Mouse (Mus musculus): ENCODE data around the gene Dcaf10.
"Not testable (repeated sequence)": the region's sequence is repeated elsewhere in the genome, so short reads cannot be mapped to it uniquely, and the experiment has no call there.

Dcaf10 gene

DNA sequence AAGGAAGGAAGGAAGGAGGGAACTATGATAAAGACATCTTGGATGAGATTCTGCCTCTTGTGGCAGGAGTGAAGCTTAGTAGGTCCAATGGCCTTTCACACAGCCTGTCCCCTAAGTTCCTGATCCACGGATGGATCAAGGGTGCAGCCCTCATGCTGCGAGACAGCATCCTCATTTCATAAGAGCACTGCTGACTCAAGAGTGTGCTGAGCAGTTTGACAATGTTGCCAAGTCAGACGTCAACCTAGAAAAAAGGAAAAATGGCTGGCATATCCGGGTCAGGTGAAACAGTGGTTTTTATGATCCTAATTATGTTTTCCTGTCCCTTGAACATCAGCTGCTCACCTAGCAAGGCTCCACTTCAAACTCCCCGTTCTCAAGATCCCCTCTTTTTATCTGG is 51.8 kb downstream of the Dcaf10 start:
- no peak for DNase-seq (ENCODE audit: low spot score in 2 of 2)

DNA sequence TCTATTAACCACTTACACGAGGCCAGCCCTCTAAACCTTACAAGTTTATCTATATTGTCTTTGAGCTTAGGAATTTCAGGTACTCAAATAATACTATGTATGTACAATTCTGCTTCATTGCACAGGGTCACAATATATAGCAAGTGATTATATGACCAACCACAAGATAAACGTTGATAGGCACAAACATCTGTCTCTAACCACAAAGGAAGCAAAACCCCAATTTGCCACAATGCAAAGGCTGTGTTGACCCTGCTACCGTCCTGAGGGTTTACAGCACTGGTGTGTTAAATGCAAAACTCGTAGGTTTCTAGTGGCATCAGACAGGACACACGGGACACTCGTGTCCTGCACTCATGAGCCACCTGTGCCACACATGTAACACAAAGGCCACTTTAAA is 54.3 kb downstream of the Dcaf10 start:
- DNase-seq (ENCODE audit: low spot score in 2 of 2): not testable (repeated sequence)

GRCm38 (mm10) chr4:45398315-45398714 is 56.4 kb downstream of the Dcaf10 start:
- not testable (repeated sequence) for DNase-seq (ENCODE audit: low spot score in 2 of 2)

DNA sequence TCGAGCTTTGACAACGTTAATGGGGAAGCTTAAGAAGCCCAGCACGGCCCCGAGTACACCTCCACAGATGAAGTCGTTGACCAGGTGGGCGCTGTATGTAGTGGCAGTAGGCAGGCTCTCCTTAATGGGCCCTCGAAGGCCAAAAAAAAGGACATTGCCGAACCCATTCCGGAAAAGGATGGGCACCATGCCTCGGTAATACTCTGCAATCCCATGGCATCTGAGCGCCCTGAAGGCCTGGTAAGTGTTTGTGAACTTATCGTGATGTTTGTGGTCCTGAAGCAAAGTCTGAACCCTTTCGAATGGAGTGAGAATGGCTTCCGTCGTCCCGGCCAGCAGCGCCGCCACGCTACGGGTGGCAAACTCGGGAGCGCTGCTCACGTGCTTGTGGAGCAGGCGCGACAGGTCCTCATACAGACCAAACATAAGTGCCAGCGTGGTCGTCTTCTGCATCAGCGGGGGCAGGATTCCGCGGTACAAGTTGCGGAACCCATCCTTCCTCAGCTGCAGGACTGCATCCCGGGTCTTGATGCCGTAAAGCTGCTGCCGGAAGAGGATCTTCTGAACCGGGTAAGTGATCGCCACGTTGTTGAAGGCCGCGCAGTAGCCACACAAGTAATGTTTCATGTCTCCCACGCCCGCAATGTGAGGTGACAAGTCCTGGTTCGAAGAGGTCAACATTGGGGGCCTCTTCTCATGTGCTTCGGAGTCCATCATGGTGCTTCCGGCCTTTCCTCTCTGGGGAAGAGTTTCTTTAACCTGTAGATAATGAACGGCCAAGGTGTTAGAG is 57.7 kb downstream of the Dcaf10 start:
- no peak for DNase-seq (ENCODE audit: low spot score in 2 of 2)

- no peak for DNase-seq (ENCODE audit: low spot score in 2 of 2)
Observed at GRCm38 (mm10) chr4:45402281-45402680, 60.4 kb downstream of the Dcaf10 start.

GRCm38 (mm10) chr4:45402878-45403498 is 61.1 kb downstream of the Dcaf10 start:
- no peak for DNase-seq (ENCODE audit: low spot score in 2 of 2)

DNA sequence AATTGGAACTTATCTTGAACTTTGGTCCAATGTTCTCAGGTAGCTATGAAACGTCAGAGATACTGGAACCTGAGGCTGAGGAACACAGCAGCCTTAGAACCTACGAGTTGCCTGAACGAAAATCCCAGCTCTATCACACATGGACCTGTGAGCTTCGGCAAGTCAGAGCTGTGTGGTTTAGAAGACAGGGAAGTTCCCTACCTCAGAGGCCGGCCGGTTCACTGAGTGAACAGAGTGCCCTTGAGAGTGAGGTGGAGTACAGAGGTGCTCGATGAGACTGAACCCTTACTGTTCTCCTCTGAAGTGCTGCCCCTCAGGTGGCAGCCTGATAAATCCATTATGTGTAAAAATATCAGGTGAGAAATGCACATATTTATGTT is 61.6 kb downstream of the Dcaf10 start:
- no peak for DNase-seq (ENCODE audit: low spot score in 2 of 2)

DNA sequence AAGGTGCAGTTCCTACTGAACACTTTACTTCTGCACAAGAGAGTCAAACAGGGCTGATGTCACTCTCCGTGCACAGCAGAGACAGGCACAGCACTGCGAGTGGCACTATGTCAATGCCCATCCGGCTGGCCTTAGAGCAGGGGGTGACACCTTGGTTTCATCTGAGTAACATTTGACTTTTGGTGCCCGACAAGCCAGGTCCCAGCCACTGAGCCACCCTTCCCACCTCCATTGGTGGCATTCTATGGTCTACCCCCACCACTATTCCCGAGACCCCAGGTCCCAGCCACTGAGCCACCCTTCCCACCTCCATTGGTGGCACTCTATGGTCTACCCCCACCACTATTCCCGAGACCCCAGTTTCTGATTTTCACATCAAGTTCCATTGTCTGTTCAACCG is 62.2 kb downstream of the Dcaf10 start:
- DNase-seq (ENCODE audit: low spot score in 2 of 2): no peak

GRCm38 (mm10) chr4:45405315-45405714 is 63.4 kb downstream of the Dcaf10 start:
- no peak for DNase-seq (ENCODE audit: low spot score in 2 of 2)

- no peak for DNase-seq (ENCODE audit: low spot score in 2 of 2)
Observed at GRCm38 (mm10) chr4:45406397-45406796, 64.5 kb downstream of the Dcaf10 start.

GRCm38 (mm10) chr4:45407001-45407702 is 65.3 kb downstream of the Dcaf10 start:
- no peak for DNase-seq (ENCODE audit: low spot score in 2 of 2)

DNA sequence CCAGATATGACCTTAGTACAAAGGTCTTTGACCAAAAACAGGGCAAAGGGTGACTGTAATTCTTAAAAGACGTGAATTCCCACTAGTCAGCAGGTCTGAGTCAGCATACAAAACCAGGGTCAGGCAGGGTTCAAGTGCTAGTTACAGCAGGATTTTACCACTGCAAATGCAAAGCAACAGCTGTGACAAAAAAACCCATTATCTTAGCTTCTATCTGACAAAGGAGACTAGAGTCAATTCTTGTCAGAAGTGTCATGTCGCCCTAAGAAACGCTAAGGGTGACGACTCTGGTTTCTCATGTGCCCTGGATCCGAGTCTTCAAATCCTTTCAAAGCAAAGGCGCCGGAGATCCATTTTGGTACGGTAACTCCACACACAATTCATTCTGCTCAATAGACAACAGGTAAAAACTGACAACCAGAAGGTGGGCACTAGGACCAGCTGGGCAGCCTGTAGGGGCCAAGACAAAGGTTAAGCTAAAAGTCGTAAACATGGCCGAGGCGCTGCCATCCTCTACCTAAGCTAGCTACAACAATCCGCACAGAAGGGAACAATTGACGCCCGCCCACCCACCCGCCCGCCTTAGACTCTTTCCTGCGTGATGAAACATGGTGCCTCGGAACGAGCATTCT is 65.9 kb downstream of the Dcaf10 start:
- DNase-seq (ENCODE audit: low spot score in 2 of 2): no peak

GRCm38 (mm10) chr4:45408427-45409132 is 66.7 kb downstream of the Dcaf10 start, which contains the start of gene Slc25a51:
TSS of gene Slc25a51 (minus strand) at chr4:45408766.
- peak; percentile 71 to 82 for DNase-seq (ENCODE audit: low spot score in 2 of 2)

DNA sequence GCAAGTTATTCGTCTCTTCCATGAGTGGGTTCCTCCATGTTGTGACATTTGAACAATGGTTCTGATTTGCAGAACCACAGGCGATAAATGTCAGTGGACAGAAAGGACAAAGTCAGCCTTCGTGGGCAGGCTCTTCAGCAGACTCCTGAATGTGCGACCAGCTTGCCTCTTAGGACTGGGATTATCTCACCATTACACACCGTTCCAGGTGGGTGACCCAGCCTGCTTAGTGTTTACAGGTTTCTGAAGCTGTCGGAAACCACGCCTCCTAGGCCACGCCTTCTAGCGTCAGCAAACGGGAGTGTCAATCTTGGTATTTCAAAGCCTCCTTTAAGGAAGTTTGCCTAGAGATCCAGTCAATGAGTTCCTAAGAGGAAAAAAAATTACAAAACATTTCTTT is 67.4 kb downstream of the Dcaf10 start:
- DNase-seq (ENCODE audit: low spot score in 2 of 2): peak in 1 of 2 experiments; percentile 43

- DNase-seq (ENCODE audit: low spot score in 2 of 2): no peak
Observed at GRCm38 (mm10) chr4:45411181-45411790, 69.4 kb downstream of the Dcaf10 start.

DNA sequence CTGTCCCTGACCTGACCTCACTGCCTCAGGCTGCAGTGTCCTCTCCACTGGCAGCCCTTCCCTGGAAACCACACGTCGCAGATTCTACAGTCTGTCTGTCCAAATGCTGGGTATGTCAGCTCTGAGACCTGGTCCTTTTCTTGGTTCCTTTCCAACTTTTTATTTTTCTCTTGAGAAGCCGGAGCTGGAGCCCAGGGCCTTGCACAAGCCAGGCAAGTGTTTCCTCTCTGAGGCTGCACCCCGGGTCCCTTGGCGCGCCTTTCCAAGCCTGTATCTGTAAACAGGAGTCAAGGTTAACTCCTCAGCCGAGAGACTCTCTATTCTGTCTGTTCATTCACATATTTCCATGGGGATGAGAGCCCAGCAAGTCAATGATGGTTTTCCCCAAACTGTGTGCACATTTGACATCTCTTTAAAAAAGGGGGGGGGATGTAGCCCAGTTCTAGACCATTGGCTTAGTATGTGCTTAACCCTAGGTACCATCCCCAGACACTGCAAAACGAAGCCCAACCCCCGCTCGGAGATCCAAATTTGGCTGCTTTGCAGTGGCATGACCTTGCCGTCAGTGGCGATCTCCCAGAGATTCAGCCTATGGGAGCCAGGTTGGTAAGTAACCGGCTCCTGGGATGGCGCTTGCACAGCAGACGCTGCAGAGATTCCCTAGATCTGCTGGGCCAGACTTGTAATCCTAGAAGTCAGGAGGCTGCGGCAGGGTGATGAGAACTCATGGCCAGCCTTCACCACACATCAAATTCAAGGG is 70.7 kb downstream of the Dcaf10 start:
- DNase-seq (ENCODE audit: low spot score in 2 of 2): no peak

DNA sequence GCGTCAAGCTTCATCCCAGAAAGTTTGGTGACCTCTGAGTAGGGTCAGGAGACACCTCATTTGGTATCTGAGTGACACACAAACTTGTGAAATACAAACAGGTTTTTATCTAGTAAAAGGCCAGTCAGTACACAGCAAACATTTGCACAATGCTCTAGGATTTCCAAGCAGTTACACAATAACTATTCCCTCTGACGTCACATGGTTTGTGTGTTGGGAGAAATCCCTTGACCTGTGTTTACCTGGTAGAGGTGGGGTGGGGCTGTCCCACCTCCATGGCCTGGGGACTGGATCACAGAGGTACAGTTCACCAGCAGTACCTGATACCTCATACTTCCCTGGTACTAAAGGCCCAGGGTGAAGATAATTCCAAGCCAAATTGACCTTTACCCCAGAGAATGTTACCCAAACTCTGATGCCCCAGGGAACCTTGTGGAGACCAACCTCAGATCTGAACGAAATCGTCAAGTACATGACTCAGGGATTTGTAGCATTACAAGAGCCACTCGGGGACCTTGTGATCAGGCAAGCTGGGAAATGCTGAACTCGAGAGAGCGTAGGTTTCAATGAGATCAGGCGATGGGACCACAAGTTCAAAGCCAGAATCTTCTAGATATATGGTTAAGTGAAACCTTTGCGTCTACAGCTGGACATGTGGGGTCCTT is 71.9 kb downstream of the Dcaf10 start:
- DNase-seq (ENCODE audit: low spot score in 2 of 2): no peak

GRCm38 (mm10) chr4:45416314-45416713 is 74.4 kb downstream of the Dcaf10 start:
- no peak for DNase-seq (ENCODE audit: low spot score in 2 of 2)

DNA sequence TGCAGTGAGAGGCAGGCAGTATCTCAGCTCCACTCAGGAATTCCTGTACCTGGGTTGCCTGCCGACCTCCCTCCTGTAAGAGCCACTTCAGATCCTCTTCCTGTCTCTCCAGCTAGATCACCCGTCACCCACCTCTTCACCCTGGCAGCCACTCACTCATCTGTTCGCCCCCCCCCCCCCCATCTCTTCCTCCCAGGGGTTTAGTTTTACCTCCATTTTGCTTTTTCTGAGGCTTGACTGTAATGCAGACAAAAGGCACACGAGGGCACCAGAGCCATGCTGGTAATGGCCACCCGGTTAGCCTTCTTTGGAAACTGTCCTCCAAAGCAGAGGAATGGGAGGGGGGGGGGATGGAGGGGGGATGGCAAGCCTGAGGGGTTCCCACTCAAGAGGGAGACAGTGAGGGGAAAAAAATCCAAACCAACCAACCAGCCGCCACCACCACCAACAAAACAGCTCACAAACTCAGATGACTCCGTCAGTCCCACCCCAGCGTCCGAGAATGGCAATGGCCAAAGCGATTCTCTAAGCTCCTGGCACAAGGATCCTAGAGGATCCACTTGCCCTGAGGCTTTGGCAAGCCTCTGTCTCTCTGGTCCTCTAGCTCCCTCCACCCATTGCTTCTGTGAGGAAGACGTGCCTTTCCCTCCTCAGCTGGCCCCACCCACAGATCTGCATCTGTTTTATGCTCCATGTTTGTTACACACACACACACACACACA is 76.5 kb downstream of the Dcaf10 start:
- peak in 1 of 2 experiments; percentile 64 for DNase-seq (ENCODE audit: low spot score in 2 of 2)

Data from left cerebral cortex, adult 9 months (tissue).